Mouse (Mus musculus) MEL (cell line): ENCODE measurements around the gene Gm26657. TPM values are rescaled to one million over a fixed set of nuclear protein-coding genes. Genes with fewer than 3 reads are reported as not detected.

Experiments
- DNase-seq: peaks from one replicate; pipeline ENCODE4 v3.0.0; 2011; ENCODE audit warnings: low read depth, low spot score
- H3K27ac ChIP-seq: 2 replicates; pipeline ENCODE4 v1.5.1; 2012; ENCODE audit warnings: low read depth, mild to moderate bottlenecking, control low read depth, low read length, moderate library complexity; ENCODE audit not compliant: control insufficient read depth
- H3K27me3 ChIP-seq, 2 experiments: fragments of 150-350 bp in 1 of 2; sonication (generic) in 1 of 2; 2 replicates each; pipeline ENCODE4 v1.6.1; 2012; ENCODE audit warnings: low read length in 2 of 2, mild to moderate bottlenecking in 2 of 2, improper control_type of control experiment in 1 of 2, moderate library complexity in 1 of 2; ENCODE audit not compliant: insufficient read depth in 2 of 2, control insufficient read depth in 1 of 2
- H3K36me3 ChIP-seq, 2 experiments: 2 replicates each; pipeline ENCODE4 v1.6.1; 2012 to 2014; ENCODE audit warnings: low read length in 2 of 2, improper control_type of control experiment in 1 of 2, inconsistent platforms in 1 of 2, mild to moderate bottlenecking in 1 of 2; ENCODE audit not compliant: insufficient read depth in 2 of 2, control insufficient read depth in 1 of 2
- H3K4me1 ChIP-seq, 2 experiments: fragments of 150-350 bp in 1 of 2; sonication (generic) in 1 of 2; 2 replicates each; pipeline ENCODE4 v1.6.1; 2012; ENCODE audit warnings: low read length in 2 of 2, improper control_type of control experiment in 1 of 2, mild to moderate bottlenecking in 1 of 2; ENCODE audit not compliant: insufficient read depth in 2 of 2, control insufficient read depth in 1 of 2
- H3K4me3 ChIP-seq, 2 experiments: fragments of 150-350 bp in 1 of 2; sonication (generic) in 1 of 2; 2 replicates each; pipeline ENCODE4 v1.5.1; 2012; ENCODE audit warnings: low read depth in 2 of 2, low read length in 2 of 2, mild to moderate bottlenecking in 2 of 2, moderate library complexity in 2 of 2, control low read depth in 1 of 2, improper control_type of control experiment in 1 of 2; ENCODE audit not compliant: control insufficient read depth in 1 of 2, insufficient read depth in 1 of 2
- H3K79me2 ChIP-seq: 2 replicates; pipeline ENCODE4 v1.6.1; 2012; ENCODE audit warnings: mild to moderate bottlenecking, low read length, moderate library complexity; ENCODE audit not compliant: control insufficient read depth, poor library complexity, insufficient read depth
- H3K9ac ChIP-seq: 2 replicates; pipeline ENCODE4 v1.6.1; 2012; ENCODE audit warnings: low read depth, mild to moderate bottlenecking, control low read depth, low read length, moderate library complexity; ENCODE audit not compliant: control insufficient read depth, poor library complexity, severe bottlenecking
- H3K9me3 ChIP-seq: fragments of 150-350 bp; sonication (generic); replicated peaks from 2 replicates; pipeline ENCODE4 v1.6.1; 2012; ENCODE audit warnings: mild to moderate bottlenecking, low read length, improper control_type of control experiment, moderate library complexity; ENCODE audit not compliant: insufficient read depth
- CHD1 ChIP-seq: IDR thresholded peaks from 2 replicates; pipeline ENCODE4 v1.6.1; 2012; ENCODE audit warnings: low read depth, mild to moderate bottlenecking, inconsistent platforms, low read length, improper control_type of control experiment
- ELF1 ChIP-seq: IDR thresholded peaks from 2 replicates; pipeline ENCODE4 v1.6.1; 2014; ENCODE audit warnings: low read depth, mild to moderate bottlenecking, inconsistent platforms, low read length, improper control_type of control experiment, moderate library complexity
- EP300 ChIP-seq, 2 experiments: IDR thresholded peaks; 2 replicates each; pipeline ENCODE4 v1.6.1; 2011; ENCODE audit warnings: improper control_type of control experiment in 2 of 2, low read length in 2 of 2, low read depth in 1 of 2, mild to moderate bottlenecking in 1 of 2
- HCFC1 ChIP-seq: IDR thresholded peaks from 2 replicates; pipeline ENCODE4 v1.6.1; 2012; ENCODE audit warnings: low read depth, mild to moderate bottlenecking, inconsistent platforms, low read length, improper control_type of control experiment, moderate library complexity
- KAT2A ChIP-seq: conservative IDR thresholded peaks from 2 replicates; pipeline ENCODE4 v1.6.1; 2012; ENCODE audit warnings: low read depth, low read length, improper control_type of control experiment, inconsistent platforms
- MYB ChIP-seq: IDR thresholded peaks from 2 replicates; pipeline ENCODE4 v1.6.1; 2011; ENCODE audit warnings: mild to moderate bottlenecking, low read depth, low read length, improper control_type of control experiment
- POLR2AphosphoS5 ChIP-seq: IDR thresholded peaks from 2 replicates; pipeline ENCODE4 v1.6.1; 2012; ENCODE audit warnings: low read depth, borderline replicate concordance, mild to moderate bottlenecking, inconsistent platforms, low read length, moderate library complexity, mixed read lengths
- RCOR1 ChIP-seq: IDR thresholded peaks from 2 replicates; pipeline ENCODE4 v1.6.1; 2012; ENCODE audit warnings: low read depth, mild to moderate bottlenecking, inconsistent platforms, low read length, improper control_type of control experiment
- TAL1 ChIP-seq: IDR thresholded peaks from 2 replicates; pipeline ENCODE4 v1.6.1; 2012; ENCODE audit warnings: mild to moderate bottlenecking, inconsistent platforms, low read length, moderate library complexity, mixed read lengths
- USF2 ChIP-seq, 2 experiments: IDR thresholded peaks; 2 replicates each; pipeline ENCODE4 v1.6.1; 2011 to 2012; ENCODE audit warnings: improper control_type of control experiment in 2 of 2, low read length in 2 of 2, borderline replicate concordance in 1 of 2, inconsistent platforms in 1 of 2, low read depth in 1 of 2, mild to moderate bottlenecking in 1 of 2; ENCODE audit not compliant: insufficient read depth in 1 of 2
- ZC3H11A ChIP-seq: IDR thresholded peaks from 2 replicates; pipeline ENCODE4 v1.6.1; 2012; ENCODE audit warnings: low read depth, mild to moderate bottlenecking, inconsistent platforms, low read length, improper control_type of control experiment
- ZKSCAN1 ChIP-seq: IDR thresholded peaks from 2 replicates; pipeline ENCODE4 v1.6.1; 2012; ENCODE audit warnings: low read depth, mild to moderate bottlenecking, inconsistent platforms, low read length, improper control_type of control experiment, moderate library complexity
- polyA plus RNA-seq, 2 experiments: library from polyadenylated mRNA; stranded (reverse) in 1 of 2; unstranded in 1 of 2; fragments of >175 nt in 1 of 2; fragments of >200 nt in 1 of 2; gene quantifications; 2 replicates each; pipeline versions ENCODE4 v1.2.1 to v1.2.4; 2012; ENCODE audit warnings: low replicate concordance in 2 of 2, low read depth in 1 of 2; ENCODE audit not compliant: insufficient read length in 2 of 2, insufficient read depth in 1 of 2, missing spikeins in 1 of 2
- total RNA-seq: library from RNA; depleted of rRNA; stranded (reverse); fragments of 300-350 nt; gene quantifications from 2 replicates; pipeline ENCODE4 v1.2.3, GENCODE M21; 2012; rRNA removed

Gene Gm26657
- total and polyA plus RNA-seq, 3 experiments: not detected

DNA sequence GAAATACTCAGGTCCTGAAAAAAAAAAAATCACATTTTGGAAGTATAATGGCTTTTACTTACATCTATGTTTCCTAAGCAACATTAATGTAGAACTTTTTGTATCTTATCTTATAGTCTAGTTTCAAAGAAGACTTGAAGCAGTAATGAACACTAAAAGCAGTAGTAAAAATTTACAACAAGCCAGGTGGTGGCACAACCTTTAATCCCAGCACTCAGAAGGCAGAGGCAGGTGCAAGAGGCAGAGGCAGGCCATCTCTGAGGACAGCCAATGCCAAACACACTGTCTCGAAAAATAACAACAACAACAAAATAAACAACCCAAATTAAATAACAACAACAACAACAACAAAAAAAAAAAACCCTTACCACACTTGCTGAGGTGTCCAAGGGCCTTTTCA, 31.2 kb downstream of the Gm26657 start:
- peaks cover 0 to 28% of the 10 kb centered on the region in 2 experiments; a peak in 2 of 4 replicates for H3K36me3 ChIP-seq
- no peak for DNase-seq
- H3K9ac ChIP-seq: no peak overlapping the region
- TF ChIP-seq ZKSCAN1: no peak
- TF ChIP-seq TAL1: no peak
- TF ChIP-seq USF2 (IDR thresholded peaks at IDR 0.05; ENCODE audit: borderline replicate concordance in 1 of 2, insufficient read depth in 1 of 2, low read depth in 1 of 2, low read length in 2 of 2): no peak
- TF ChIP-seq KAT2A: no peak
- TF ChIP-seq MYB: no peak
- no peak for TF ChIP-seq EP300 (IDR thresholded peaks at IDR 0.05; ENCODE audit: low read depth in 1 of 2, low read length in 2 of 2)
- TF ChIP-seq ELF1: no peak
- no peak for TF ChIP-seq HCFC1
- no peak for TF ChIP-seq RCOR1
- no peak for TF ChIP-seq POLR2AphosphoS5
- no peak for TF ChIP-seq CHD1
- TF ChIP-seq ZC3H11A: no peak
- TF ChIP-seq, all 39 proteins: peak for 0
- Histone ChIP-seq H3K4me3 (no peak overlapping the region), H3K4me1 (no peaks in the 10 kb centered on the region), H3K9me3 (no peaks in the 10 kb centered on the region), H3K79me2 (no peaks in the 10 kb centered on the region), H3K27me3 (no peaks in the 10 kb centered on the region), H3K27ac (no peak overlapping the region)

Other genes starting within 250 kb of the Gm26657 start
- gene Actl7b, start 1.4 kb downstream of the Gm26657 start, total RNA-seq: 0.10 TPM in 1 of 2 replicates, not detected in the other
- gene Actl7b, start 1.4 kb downstream of the Gm26657 start, polyA plus RNA-seq: not detected
- 0.15 TPM in 1 of 2 replicates, not detected in the other for gene Actl7a, start 3.3 kb downstream of the Gm26657 start, total RNA-seq
- gene Actl7a, start 3.3 kb downstream of the Gm26657 start, polyA plus RNA-seq: under 1 TPM in 1 of 2 experiments, not detected in 1; 0.11 TPM
- gene Elp1, start 62.3 kb downstream of the Gm26657 start, total RNA-seq: 38.4 and 41.3 TPM in 2 replicates
- 100 to 1,000 TPM in 1 of 2 experiments, 10 to 100 TPM in 1; 38.0 to 144 TPM for gene Elp1, start 62.3 kb downstream of the Gm26657 start, polyA plus RNA-seq
- 7.3 and 8.9 TPM in 2 replicates for gene Fam206a, start 62.3 kb downstream of the Gm26657 start, total RNA-seq
- 10 to 100 TPM; 27.8 to 33.9 TPM for gene Fam206a, start 62.3 kb downstream of the Gm26657 start, polyA plus RNA-seq
- gene Ctnnal1, start 125.1 kb downstream of the Gm26657 start, total RNA-seq: 2.3 and 2.5 TPM in 2 replicates
- 1 to 10 TPM in 1 of 2 experiments, not detected in 1; 6.3 TPM for gene Ctnnal1, start 125.1 kb downstream of the Gm26657 start, polyA plus RNA-seq
- gene Tmem245, start 207.4 kb downstream of the Gm26657 start, total RNA-seq: 7.7 and 9.2 TPM in 2 replicates
- 10 to 100 TPM in 1 of 2 experiments, 1 to 10 TPM in 1; 7.3 to 15.0 TPM for gene Tmem245, start 207.4 kb downstream of the Gm26657 start, polyA plus RNA-seq